Mouse (Mus musculus): ENCODE results near the gene Nek10. TPM values are rescaled to one million over a fixed set of nuclear protein-coding genes. Genes with fewer than 3 reads are reported as not detected.
"Not testable (repeated sequence)": the region's sequence is repeated elsewhere in the genome, so short reads cannot be mapped to it uniquely, and the experiment has no call there.

The Nek10 gene
- polyA plus RNA-seq, 1 experiment = not detected

DNA sequence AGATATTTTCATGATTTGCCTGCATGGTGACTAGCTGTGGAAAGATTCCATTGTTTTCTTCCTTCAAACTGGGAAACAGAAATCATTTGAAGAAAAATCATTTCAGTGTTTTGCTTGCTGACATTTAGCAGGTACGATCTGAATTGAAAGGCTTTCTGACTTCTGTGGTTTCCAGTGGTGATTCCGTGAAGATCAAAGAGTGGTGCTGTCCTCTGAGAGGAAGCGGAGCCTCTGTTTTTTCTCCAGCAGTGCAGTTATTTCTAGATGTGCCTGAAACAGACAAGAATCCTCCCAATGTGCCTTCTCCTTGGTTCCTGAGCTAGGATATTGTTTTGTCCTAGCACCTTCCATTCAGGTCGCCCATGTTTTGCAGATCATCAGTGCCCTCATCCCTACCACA is 208.2 kb downstream of the Nek10 start:
- Histone ChIP-seq H3K4me3 (replicated peaks) (no peak overlapping the region), H3K9me3 (ENCODE audit: control insufficient read depth, low read length) (no peaks in the 10 kb centered on the region), H3K36me3 (ENCODE audit: control insufficient read depth) (no peaks in the 10 kb centered on the region), H3K4me1 (ENCODE audit: control insufficient read depth) (no peaks in the 10 kb centered on the region), H3K27me3 (ENCODE audit: control insufficient read depth) (no peaks in the 10 kb centered on the region)
- TF ChIP-seq GATA1 (IDR thresholded peaks at IDR 0.05; ENCODE audit: low read length) (no peak), TAL1 (IDR thresholded peaks at IDR 0.05; ENCODE audit: low read length) (no peak)

GRCm38 (mm10) chr14:15014799-15015198 is 211.6 kb downstream of the Nek10 start:
- H3K9me3 ChIP-seq (ENCODE audit: control insufficient read depth, low read length) = peaks cover 4% of the 10 kb centered on the region; the same call in 1 of the 2 replicates

DNA sequence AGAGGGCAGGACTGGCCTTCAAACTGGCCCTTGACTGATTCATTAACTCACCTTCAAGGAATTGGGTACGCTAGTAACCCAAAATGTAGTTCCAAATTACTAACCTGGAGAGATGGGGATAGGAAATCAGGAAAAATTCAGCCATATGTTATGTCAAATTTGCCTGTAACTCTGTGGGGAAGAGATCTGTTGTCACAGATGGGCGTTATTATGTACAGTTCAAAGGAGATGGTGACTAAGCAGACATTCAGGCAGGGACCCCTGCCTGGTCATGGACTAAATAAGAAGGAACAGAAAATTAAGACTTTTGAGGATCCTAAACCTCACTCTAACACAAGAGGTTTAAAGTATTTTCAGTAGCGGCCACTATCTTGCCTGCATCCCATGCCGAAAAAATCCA is 227.4 kb downstream of the Nek10 start:
- not testable (repeated sequence) for H3K36me3 ChIP-seq (ENCODE audit: control insufficient read depth)

More at GRCm38 (mm10) chr14:15014799-15015198, 211.6 kb downstream of the Nek10 start:
- Histone ChIP-seq H3K27me3 (ENCODE audit: control insufficient read depth) (no peaks in the 10 kb centered on the region), H3K4me3 (replicated peaks) (no peak overlapping the region), H3K4me1 (ENCODE audit: control insufficient read depth) (no peaks in the 10 kb centered on the region), H3K36me3 (ENCODE audit: control insufficient read depth) (no peaks in the 10 kb centered on the region)
- no peak for TF ChIP-seq TAL1 (IDR thresholded peaks at IDR 0.05; ENCODE audit: low read length)
- no peak for TF ChIP-seq GATA1 (IDR thresholded peaks at IDR 0.05; ENCODE audit: low read length)

DNA sequence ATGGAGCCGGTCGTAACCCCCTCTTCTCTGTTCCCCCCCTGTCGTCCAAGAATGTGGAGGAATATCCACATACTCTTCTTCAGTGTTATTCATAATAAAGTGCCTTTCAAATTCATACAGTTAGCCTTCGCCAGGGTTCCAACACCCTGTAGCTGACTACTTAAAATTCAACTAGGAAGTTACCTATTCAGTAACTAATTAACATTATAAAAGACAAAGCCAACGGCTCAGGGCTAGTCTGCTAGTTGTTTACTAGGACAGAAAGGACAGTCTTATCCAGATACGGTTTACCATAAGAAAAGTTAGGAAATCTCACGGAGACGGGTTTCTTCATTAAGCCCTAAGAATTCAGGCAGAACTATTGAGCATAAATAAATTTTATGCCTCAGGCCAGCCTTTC is 231.4 kb downstream of the Nek10 start:
- H3K9me3 ChIP-seq (ENCODE audit: control insufficient read depth, low read length); H3K27me3 ChIP-seq (ENCODE audit: control insufficient read depth); H3K4me3 ChIP-seq (replicated peaks); H3K4me1 ChIP-seq (ENCODE audit: control insufficient read depth); H3K36me3 ChIP-seq (ENCODE audit: control insufficient read depth): not testable (repeated sequence)

More for the DNA sequence above, 227.4 kb downstream of the Nek10 start:
- not testable (repeated sequence) for H3K4me3 ChIP-seq (replicated peaks); H3K4me1 ChIP-seq (ENCODE audit: control insufficient read depth); H3K27me3 ChIP-seq (ENCODE audit: control insufficient read depth)
- peaks cover 21% of the 10 kb centered on the region for H3K9me3 ChIP-seq (ENCODE audit: control insufficient read depth, low read length)

DNA sequence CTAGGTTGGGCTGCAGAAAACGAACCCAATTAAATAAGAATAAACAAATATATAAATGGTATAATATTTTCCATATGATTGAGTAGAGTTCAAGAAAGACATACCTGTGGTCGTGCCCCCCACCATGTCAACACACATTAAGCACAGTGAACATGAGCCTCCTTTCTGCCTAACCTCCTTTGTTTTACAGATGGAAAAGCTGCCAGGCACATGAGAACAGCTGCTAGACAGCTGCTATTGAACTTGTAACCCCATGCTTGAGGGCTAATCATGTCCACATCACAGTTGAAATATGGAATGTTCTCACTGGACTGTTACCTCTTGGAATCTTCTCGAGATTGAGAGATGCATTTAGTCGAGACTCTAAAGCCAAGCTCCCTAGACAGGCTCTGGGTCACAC is 245.0 kb downstream of the Nek10 start:
- H3K4me3 ChIP-seq (replicated peaks) = no peak overlapping the region
- no peaks in the 10 kb centered on the region for H3K27me3 ChIP-seq (ENCODE audit: control insufficient read depth)
- H3K4me1 ChIP-seq (ENCODE audit: control insufficient read depth) = no peaks in the 10 kb centered on the region
- no peaks in the 10 kb centered on the region for H3K36me3 ChIP-seq (ENCODE audit: control insufficient read depth)
- peaks cover 2% of the 10 kb centered on the region; the same call in 1 of the 2 replicates for H3K9me3 ChIP-seq (ENCODE audit: control insufficient read depth, low read length)
- TF ChIP-seq GATA1 (IDR thresholded peaks at IDR 0.05; ENCODE audit: low read length) (no peak), TAL1 (IDR thresholded peaks at IDR 0.05; ENCODE audit: low read length) (no peak)

- Histone ChIP-seq H3K4me3 (replicated peaks) (no peak overlapping the region), H3K9me3 (ENCODE audit: control insufficient read depth, low read length) (no peaks in the 10 kb centered on the region), H3K27me3 (ENCODE audit: control insufficient read depth) (no peaks in the 10 kb centered on the region), H3K4me1 (ENCODE audit: control insufficient read depth) (no peaks in the 10 kb centered on the region), H3K36me3 (ENCODE audit: control insufficient read depth) (no peaks in the 10 kb centered on the region)
- TF ChIP-seq TAL1 (IDR thresholded peaks at IDR 0.05; ENCODE audit: low read length) (no peak), GATA1 (IDR thresholded peaks at IDR 0.05; ENCODE audit: low read length) (no peak)
Measured at GRCm38 (mm10) chr14:15061496-15061895, 258.3 kb downstream of the Nek10 start.

Other genes with a start within 250 kb of the Nek10 start
- 0.04 and 0.11 TPM in 2 replicates for gene Slc4a7, start 101.1 kb upstream of the Nek10 start, polyA plus RNA-seq (2012)